Mouse (Mus musculus) kidney, adult 2 months (tissue): ENCODE measurements around the gene Lrrc23.

Experiments
- CTCF ChIP-seq: fragments of 200-500 bp; conservative IDR thresholded peaks from 2 replicates; pipeline ENCODE4 v1.5.1; 2011; ENCODE audit warnings: low read depth, mild to moderate bottlenecking, control low read depth, low read length, moderate library complexity, mixed read lengths; ENCODE audit not compliant: insufficient read depth, insufficient read length
- POLR2A ChIP-seq: fragments of 200-500 bp; IDR thresholded peaks from one replicate; pipeline ENCODE4 v1.6.1; 2011; ENCODE audit warnings: low read depth, low read length, control low read depth

DNA sequence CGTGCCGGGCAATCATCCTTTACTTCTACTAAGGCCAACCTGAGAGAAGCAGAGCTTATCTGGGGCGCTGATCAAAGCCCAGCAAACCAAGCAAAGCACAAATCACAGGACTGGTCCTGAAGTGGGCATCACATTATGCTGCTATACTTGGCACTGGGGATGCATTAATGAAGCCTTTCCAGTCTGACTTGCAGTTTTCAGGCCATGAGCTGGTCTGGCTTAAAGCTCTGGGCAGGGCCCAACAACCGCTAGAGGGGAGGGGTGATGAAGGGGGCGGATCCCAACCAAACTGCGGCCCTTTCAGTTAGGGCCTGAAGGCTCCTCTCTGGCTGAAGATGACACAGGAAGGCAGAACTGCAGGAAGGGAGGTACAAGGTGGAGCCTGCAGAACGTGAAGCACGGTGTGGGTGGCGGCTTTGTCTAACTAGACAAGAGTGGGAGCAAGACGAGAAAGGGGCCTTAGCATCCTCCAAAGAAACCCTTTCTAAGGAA is 48.6 kb upstream of the Lrrc23 start:
- no peak for TF ChIP-seq CTCF
- TF ChIP-seq POLR2A: no peak
